7 mouse cellular contexts compared by ENCODE assay signal in the genomic region with DNA sequence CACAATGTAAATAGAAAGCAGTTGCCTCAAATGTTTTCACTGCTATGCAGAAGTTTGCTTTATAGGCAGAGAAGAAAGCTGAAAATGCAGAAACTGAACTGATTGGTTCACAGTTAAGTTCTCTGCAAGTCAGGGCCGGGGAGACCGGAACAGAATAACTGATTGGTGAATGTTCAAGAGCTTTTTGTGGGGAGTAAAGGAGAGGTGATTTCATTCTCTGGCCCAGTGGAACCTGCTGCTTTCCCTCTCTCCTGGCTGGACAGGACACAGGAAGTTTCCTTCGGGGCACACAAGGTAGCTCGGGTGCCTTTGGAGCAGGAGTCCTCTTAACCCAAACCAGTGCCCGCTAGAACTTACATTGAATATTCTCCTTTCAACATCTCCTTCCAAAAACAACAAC. TPM values are rescaled to one million over a fixed set of nuclear protein-coding genes. Genes with fewer than 3 reads are reported as not detected.
DNase-seq lines count a peak whose midpoint lies in the region; ATAC-seq and TF ChIP-seq lines count a peak whose summit lies in the region.

No protein-coding gene starts in this region.

- H3K27me3 ChIP-seq in E14TG2a.4 (ENCODE audit: insufficient read depth, low read length) = peaks cover 7% of the 10 kb centered on the region
- no peaks in the 10 kb centered on the region for H3K27me3 ChIP-seq in hindbrain, embryonic 12.5 days
- no peaks in the 10 kb centered on the region for H3K27me3 ChIP-seq in limb, embryonic 14.5 days (ENCODE audit: control insufficient read depth, insufficient read depth, low read length)
- no peaks in the 10 kb centered on the region for H3K27me3 ChIP-seq in midbrain, embryonic 15.5 days (replicated peaks)

- 69% methylated on average over 5 of the region's 5 CpGs for WGBS in hindbrain, embryonic 12.5 days
- WGBS in limb, embryonic 14.5 days = 29% methylated on average over 5 of the region's 5 CpGs
- 82% methylated on average over 5 of the region's 5 CpGs for WGBS in midbrain, embryonic 15.5 days

- TF ChIP-seq POLR2A in limb, embryonic 14.5 days (IDR thresholded peaks at IDR 0.05; ENCODE audit: borderline replicate concordance, extremely low read depth, insufficient read depth, insufficient read length) = no peak

- peak overlapping the region; percentile 75 for H3K4me2 ChIP-seq in hindbrain, embryonic 12.5 days (replicated peaks)
- peak overlapping the region; percentile 68 for H3K4me2 ChIP-seq in limb, embryonic 14.5 days (replicated peaks; ENCODE audit: low read depth, low read length, severe bottlenecking)
- peak overlapping the region; percentile 88; the same call in 1 of the 2 replicates for H3K4me2 ChIP-seq in midbrain, embryonic 15.5 days

- H3K9ac ChIP-seq in hindbrain, embryonic 12.5 days = no peak overlapping the region
- H3K9ac ChIP-seq in limb, embryonic 14.5 days (ENCODE audit: low read depth, low read length, severe bottlenecking) = peak overlapping the region; percentile 77; the same call in 1 of the 2 replicates
- no peak overlapping the region for H3K9ac ChIP-seq in midbrain, embryonic 15.5 days

- H3K36me3 ChIP-seq in E14TG2a.4 (ENCODE audit: insufficient read depth, low read length) = no peaks in the 10 kb centered on the region
- no peaks in the 10 kb centered on the region for H3K36me3 ChIP-seq in hindbrain, embryonic 12.5 days
- no peaks in the 10 kb centered on the region for H3K36me3 ChIP-seq in limb, embryonic 14.5 days (ENCODE audit: control insufficient read depth, insufficient read depth, low read length)
- no peaks in the 10 kb centered on the region for H3K36me3 ChIP-seq in midbrain, embryonic 15.5 days (replicated peaks)

- TF ChIP-seq CTCF in E14TG2a.4 (conservative IDR thresholded peaks at IDR 0.05; ENCODE audit: low read length) = no peak

- peak; percentile 28 for DNase-seq in limb, embryonic 14.5 days (ENCODE audit: low spot score)
- DNase-seq in thymus, postnatal 14 days = peak; percentile 58

- ATAC-seq in activated CD4-positive, CD25-positive, alpha-beta regulatory T cell, adult 4 months = peak; percentile 63
- peak; percentile 68 for ATAC-seq in erythroblast, adult 5-6 weeks (replicated peaks; ENCODE audit: low FRiP score, poor library complexity, severe bottlenecking)
- no peak for ATAC-seq in hindbrain, embryonic 12.5 days (ENCODE audit: low FRiP score)
- peak; percentile 11; the same call in 1 of the 2 replicates for ATAC-seq in limb, embryonic 14.5 days (ENCODE audit: low FRiP score, low read depth)
- no peak; the same call in 1 of the 2 replicates for ATAC-seq in midbrain, embryonic 15.5 days (replicated peaks)

- H3K9me3 ChIP-seq in E14TG2a.4 (ENCODE audit: low read length) = no peaks in the 10 kb centered on the region
- no peaks in the 10 kb centered on the region for H3K9me3 ChIP-seq in hindbrain, embryonic 12.5 days (replicated peaks)
- no peaks in the 10 kb centered on the region for H3K9me3 ChIP-seq in limb, embryonic 14.5 days (ENCODE audit: control insufficient read depth, low read length)
- no peaks in the 10 kb centered on the region for H3K9me3 ChIP-seq in midbrain, embryonic 15.5 days

- H3K4me3 ChIP-seq in E14TG2a.4 (replicated peaks; ENCODE audit: low read length) = 0 out of 2 replicates have a peak overlapping the region, but pooled peaks have one; percentile 52
- peak overlapping the region; percentile 58 for H3K4me3 ChIP-seq in hindbrain, embryonic 12.5 days
- H3K4me3 ChIP-seq in limb, embryonic 14.5 days (replicated peaks; ENCODE audit: low read length) = peak overlapping the region; percentile 66
- 0 out of 2 replicates have a peak overlapping the region, but pooled peaks have one; percentile 53 for H3K4me3 ChIP-seq in midbrain, embryonic 15.5 days

- no peak overlapping the region for H3K27ac ChIP-seq in hindbrain, embryonic 12.5 days
- H3K27ac ChIP-seq in limb, embryonic 14.5 days (replicated peaks; ENCODE audit: low read depth, low read length) = peak overlapping the region; percentile 81; the same call in 1 of the 2 replicates
- H3K27ac ChIP-seq in midbrain, embryonic 15.5 days = no peak overlapping the region

- peaks cover 5% of the 10 kb centered on the region; the same call in 1 of the 2 replicates for H3K4me1 ChIP-seq in E14TG2a.4 (replicated peaks; ENCODE audit: low read depth, low read length)
- H3K4me1 ChIP-seq in hindbrain, embryonic 12.5 days = no peaks in the 10 kb centered on the region
- H3K4me1 ChIP-seq in limb, embryonic 14.5 days (ENCODE audit: control insufficient read depth, insufficient read depth, low read length) = 0 out of 2 replicates have a peak, but pooled peaks cover 3% of the 10 kb centered on the region
- no peaks in the 10 kb centered on the region; the same call in 1 of the 2 replicates for H3K4me1 ChIP-seq in midbrain, embryonic 15.5 days

RNA-seq across cellular contexts. Expression of a gene that starts 1.2 kb away (rescaled TPM):
- 100 to 1,000 TPM; 177 to 205 TPM for polyA plus RNA-seq in activated CD4-positive, CD25-positive, alpha-beta regulatory T cell, adult 4 months (2017; shearing (Covaris generic))
- total RNA-seq in erythroblast, adult 5-6 weeks (2015; ENCODE audit: low replicate concordance) = 2.3 and 17.1 TPM in 2 replicates
- 10.8 and 30.0 TPM in 2 replicates for total RNA-seq in erythroblast, adult 5-6 weeks (2017; ENCODE audit: low replicate concordance)
- 7.8 and 9.9 TPM in 2 replicates for polyA plus RNA-seq in hindbrain, embryonic 12.5 days (2016; fragmentation: Nextera tagmentation; extraction: Ambion mirVana)
- 4.3 and 7.9 TPM in 2 replicates for polyA plus RNA-seq in limb, embryonic 14.5 days (2012; rRNA removed)
- 11.3 and 13.4 TPM in 2 replicates for polyA plus RNA-seq in limb, embryonic 14.5 days (2014; fragmentation: Nextera tagmentation; extraction: Ambion mirVana)
- 3.7 and 4.2 TPM in 2 replicates for polyA plus RNA-seq in midbrain, embryonic 15.5 days (2015; fragmentation: Nextera tagmentation; extraction: Ambion mirVana)

RNA-seq across cellular contexts. Expression of a gene that starts 37.2 kb away (rescaled TPM):
- 10 to 100 TPM; 39.0 to 45.0 TPM for polyA plus RNA-seq in activated CD4-positive, CD25-positive, alpha-beta regulatory T cell, adult 4 months (2017; shearing (Covaris generic))
- total RNA-seq in erythroblast, adult 5-6 weeks (2015; ENCODE audit: low replicate concordance) = 13.3 and 25.7 TPM in 2 replicates
- total RNA-seq in erythroblast, adult 5-6 weeks (2017; ENCODE audit: low replicate concordance) = 12.5 and 16.9 TPM in 2 replicates
- polyA plus RNA-seq in hindbrain, embryonic 12.5 days (2016; fragmentation: Nextera tagmentation; extraction: Ambion mirVana) = 7.5 and 10.4 TPM in 2 replicates
- polyA plus RNA-seq in limb, embryonic 14.5 days (2012; rRNA removed) = 9.6 and 10.8 TPM in 2 replicates
- polyA plus RNA-seq in limb, embryonic 14.5 days (2014; fragmentation: Nextera tagmentation; extraction: Ambion mirVana) = 17.4 and 18.5 TPM in 2 replicates
- polyA plus RNA-seq in midbrain, embryonic 15.5 days (2015; fragmentation: Nextera tagmentation; extraction: Ambion mirVana) = 5.1 and 6.1 TPM in 2 replicates

Comparison
In these comparisons a context has a peak if more than half of its experiments do, and no peak if none do; other contexts are left out.
1. ATAC-seq: peak in activated CD4-positive, CD25-positive, alpha-beta regulatory T cell, adult 4 months (single experiment), erythroblast, adult 5-6 weeks (single experiment) and limb, embryonic 14.5 days (single experiment); none in hindbrain, embryonic 12.5 days (single experiment) and midbrain, embryonic 15.5 days (single experiment).
2. RNA of a gene that starts 1.2 kb away (polyA plus RNA-seq): 177 to 205 TPM in activated CD4-positive, CD25-positive, alpha-beta regulatory T cell, adult 4 months; 4.3 to 13.4 TPM in limb, embryonic 14.5 days, 7.8 to 9.9 TPM in hindbrain, embryonic 12.5 days and 3.7 to 4.2 TPM in midbrain, embryonic 15.5 days; every median in the first group is over 10 times any median in the second.
3. Peak in every context shown above with its lines, with median percentiles within 50 percentile points of each other: H3K4me3 ChIP-seq and H3K4me2 ChIP-seq.